Mouse (Mus musculus) c-Kit-negative CD71-positive TER-119-positive erythroid progenitor cells, embryonic 14.5 days (primary cell): ENCODE results near the gene Tcte1.

Experiments
- DNase-seq: peaks from one replicate; pipeline ENCODE4 v3.0.0-alpha.2; 2013; ENCODE audit warnings: low read depth, low spot score

Tcte1 gene

DNA sequence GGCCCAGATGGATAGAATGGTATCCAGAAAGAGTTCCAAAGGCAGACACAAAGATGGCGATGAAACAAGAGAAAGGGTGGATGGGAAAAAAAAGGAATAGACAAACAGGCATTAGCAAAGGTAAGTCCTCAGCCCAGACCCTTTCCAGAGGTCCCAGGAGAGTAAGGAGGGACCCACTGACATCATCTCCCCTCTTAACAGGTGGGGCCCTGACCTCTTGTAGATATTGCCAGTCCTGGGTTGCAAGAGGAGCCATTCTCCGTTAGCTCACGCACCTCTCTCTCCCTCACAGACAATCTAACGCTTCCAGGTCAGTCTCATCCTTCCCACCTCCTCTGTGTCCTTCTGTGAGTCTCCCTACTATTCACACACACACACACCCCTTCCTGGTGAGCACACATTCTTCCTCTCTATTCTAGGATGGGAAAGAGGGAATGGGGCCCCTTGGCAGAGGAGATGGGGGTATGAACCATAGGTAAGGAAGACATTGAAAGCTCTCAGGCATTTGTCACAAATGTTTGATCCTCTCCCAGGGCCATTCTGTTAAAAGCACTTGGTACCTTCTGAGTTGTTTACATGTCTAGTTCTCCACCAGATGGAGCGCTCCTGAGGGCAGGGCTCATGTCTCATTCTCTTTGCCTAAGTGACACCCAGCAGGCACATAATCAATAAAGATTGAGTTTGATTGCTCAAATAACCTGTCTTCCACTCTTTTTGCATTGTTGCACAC, 24.4 kb downstream of the Tcte1 start:
- DNase-seq = no peak

DNA sequence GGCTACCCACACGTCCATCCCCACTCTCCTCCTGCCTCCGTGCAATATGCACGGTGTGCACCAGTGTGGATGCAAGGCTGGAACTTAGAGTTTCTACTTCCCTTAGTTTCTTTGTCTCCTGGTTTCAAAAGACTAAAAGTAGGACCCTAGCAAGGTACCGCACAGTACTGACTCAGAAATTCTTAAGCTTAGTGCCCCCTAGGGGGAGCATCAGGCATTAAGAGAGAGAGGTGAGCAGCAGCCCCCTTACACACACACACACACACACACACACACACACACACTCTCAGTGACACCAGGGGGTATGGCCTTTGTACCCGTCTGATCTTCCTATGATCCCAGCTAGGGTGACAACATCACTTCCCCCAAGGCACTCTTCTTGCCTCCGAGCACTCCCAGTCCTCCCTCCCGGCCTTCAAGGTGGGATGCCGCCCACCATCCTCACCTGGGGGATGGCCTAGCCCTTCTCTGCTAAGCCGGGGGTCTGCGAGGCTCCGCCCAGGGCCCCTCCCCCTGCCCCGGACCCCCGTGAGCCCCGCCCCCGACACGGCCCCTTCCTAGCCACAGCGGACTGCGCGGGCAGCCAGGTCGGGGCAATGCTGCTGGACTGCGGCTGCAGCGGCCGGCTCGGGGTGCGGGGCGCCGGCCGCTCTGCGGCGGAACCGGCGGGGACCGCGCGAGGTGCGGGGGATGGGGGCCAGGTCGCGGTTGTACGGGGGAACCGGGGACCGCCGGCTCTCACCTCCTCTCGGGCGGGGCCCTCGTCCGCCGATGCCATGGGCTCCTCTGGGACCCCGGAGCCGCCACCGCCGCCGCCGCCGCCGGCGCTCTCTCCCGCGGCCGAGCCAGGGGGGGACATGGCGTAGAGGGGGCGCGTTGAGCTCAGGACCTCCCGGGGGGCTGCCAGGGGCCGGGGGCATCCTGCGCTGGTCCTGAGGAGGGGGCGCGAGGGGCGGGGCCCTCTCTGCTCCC, 25.6 kb downstream of the Tcte1 start:
- DNase-seq = no peak

DNA sequence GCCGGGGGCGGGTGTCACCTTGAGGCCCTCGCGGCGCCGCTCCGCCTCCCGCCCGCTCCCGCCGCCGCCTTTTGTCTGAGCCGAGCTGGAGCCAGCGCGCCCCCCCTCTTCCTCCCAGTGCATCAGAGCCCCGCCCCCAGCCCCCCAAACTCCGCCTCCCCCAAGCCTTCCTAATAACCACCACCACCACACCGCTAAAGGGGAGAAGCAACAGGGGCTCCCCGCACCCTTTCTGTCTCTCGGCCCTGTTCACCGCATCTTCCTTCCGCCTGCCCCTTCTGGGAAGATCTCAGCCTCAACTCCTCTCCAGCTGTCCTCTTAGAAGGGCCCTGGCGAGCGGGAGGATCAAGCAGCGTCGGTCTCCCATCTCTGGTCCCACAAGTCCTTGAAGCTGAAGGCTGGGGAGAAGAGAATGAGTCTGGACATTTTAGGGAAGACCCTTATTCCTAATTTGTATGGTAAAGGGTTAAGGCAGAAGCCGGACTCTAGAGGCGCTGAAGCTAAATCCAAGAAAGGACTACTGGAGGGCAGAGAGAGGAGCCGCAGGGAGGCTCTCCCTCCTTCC, 26.5 kb downstream of the Tcte1 start, which contains the start of gene Tmem151b:
Tmem151b (minus strand) TSS at position 61 of the 565 bp plus-strand sequence.
- no peak for DNase-seq

DNA sequence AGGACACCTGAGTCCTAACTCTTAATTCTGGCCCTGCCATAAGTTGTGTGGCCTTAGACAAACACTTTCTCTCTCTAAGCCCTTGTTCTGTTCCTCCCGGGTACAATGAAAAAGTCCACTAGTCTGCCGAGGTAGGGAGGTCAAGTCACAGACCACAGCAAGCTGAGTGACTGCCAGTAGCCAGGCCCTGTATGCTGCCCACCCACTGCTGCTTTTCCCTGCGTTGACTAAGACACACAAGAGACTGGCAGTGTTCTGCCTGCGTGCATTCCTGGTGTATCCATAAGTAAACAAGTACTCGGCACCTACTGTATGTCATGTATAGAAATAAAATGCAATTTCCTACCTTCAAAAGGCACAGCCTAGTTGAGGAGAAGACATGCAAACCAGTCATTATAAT, 27.0 kb downstream of the Tcte1 start:
- no peak for DNase-seq

DNA sequence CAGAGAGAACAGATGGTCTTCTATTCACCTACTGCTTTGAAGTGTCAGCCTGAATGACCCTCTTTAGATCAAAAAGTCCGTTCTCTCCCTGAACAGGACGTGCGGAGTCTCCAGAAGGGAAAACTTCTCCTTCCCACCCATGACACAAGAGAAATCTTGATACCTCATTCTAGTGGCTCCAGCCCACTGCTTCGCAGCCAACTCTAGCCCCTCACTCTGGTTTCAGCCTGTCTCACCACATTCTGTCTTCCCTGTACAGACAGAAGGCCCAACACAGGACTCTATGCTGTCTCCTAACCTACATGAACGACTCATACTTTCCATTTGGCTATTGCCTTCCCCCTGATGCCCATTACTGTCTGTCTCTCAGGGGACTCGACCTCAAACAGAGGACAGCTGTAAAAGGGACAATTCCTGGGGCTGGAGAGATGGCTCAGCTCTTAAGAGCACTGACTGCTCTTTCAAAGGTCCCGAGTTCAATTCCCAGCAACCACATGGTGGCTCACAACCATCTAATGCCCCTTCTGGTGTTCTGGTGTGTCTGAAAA, 28.1 kb downstream of the Tcte1 start:
- DNase-seq = no peak

DNA sequence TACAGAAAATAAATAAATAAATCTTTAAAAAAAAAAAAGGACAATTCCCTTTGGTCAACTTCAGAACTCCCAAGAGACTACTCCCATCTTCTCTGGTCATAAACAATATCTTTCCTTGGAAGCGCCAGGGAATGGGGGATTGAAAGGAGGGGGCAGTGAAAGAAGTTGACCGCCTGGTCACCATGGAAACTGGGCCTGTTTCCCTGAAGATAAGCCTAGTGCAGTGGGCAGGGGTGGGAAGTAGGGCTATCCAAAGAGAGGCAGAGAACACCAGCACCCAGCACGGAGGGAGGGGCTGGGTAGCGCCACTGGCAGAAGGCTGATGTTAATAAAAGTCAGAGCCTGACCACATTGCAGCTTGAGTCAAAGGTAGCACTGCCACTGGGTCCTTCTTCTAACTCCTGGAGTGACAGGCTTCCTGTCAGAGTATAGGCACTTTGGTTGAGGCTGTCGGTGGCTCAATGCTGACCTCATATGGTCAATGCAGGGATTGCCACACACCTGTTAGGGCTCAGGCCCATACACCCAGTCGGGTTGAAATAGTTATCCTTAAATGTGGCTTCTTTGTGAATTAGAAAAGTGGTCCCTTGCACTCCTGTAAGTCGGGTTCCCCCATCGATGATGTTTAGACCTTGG, 28.7 kb downstream of the Tcte1 start:
- DNase-seq = no peak

DNA sequence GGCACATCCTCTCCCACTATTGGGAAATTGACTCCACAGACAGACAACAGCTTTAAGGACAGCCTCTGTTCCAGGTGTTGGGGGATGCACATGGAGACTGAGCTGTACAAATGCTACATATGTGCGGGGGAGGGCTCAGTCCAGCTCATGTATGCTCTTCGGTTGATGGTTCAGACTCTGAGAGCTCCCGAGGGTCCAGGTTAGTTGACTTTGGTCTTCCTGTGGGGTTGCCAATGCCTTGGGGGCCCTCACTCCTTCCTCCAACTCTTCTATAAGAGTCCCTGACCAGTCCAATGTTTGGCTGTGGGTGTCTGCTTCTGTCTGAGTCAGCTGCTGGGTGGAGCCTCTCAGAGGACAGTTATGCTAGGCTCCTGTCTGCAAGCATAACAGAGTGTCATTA, 29.8 kb downstream of the Tcte1 start:
- DNase-seq = no peak

DNA sequence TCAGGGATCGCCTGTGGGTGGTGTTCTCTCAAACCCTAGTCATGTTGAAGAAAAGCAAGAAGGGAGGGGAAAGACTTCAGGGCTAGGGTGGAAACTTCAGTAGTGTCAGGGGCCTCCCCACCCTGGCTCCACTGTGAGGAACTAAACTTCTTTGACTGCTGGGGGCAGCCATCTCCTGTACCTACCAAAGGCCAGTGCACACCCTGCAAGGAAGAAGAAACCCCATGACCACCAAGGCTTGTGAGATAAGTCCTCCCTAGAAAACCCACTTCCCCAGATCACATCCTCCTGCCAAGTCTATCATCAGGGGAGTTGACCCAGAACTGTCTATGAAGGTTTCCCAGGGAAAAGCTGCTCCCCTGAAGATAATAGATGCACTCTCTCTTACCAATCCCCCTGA, 31.2 kb downstream of the Tcte1 start:
- no peak for DNase-seq

DNA sequence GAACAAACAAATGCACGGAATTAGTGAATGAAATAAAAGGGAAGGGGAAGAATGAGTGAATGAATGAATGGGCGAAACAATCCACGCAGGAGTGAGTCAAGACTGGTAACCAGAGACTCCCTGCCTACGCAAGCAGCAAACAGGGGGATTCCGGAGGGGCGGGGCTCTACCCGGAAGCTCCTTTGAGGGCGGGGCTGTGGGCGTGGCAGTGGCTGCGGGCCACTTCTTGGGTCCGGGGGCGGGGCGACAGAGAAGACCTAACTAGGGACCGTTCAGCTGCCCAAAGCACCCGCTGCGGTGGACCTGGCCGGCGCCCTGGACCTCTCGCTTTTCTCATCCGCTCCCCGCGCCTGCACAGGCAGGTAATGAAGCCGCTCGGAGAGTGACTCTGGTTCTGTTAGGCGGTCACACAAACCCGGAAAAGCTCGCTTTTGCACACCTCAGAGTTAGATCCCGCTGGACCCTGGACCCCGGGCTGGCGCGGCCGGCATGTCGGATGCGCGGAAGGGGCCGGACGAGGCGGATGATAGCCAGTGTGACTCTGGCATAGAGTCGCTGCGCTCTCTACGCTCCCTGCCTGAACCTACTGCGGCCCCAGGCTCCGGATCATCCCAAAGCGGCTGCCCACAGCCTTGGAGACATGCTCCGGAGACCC, 32.3 kb downstream of the Tcte1 start, which contains the start of gene Nfkbie:
Nfkbie (plus strand) TSS at position 252 of the 655 bp plus-strand sequence.
- peak; percentile 49 for DNase-seq

DNA sequence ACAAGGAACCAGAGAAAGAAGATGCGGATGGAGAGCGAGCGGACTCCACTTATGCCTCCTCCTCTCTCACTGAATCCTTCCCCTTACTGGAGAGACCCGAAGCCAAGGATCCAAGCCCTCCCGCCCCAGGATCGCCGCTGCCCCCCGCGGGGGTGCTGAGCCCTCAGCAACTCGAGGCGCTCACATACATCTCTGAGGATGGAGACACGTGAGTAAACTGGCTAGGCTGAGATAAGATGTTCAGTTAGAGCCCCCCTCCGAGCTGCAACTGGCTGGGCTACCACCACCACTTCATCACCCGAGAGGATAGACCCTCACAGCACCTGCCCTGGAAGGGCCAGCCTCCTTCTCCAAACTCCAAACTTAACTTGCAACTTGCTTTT, 32.9 kb downstream of the Tcte1 start:
- no peak for DNase-seq

DNA sequence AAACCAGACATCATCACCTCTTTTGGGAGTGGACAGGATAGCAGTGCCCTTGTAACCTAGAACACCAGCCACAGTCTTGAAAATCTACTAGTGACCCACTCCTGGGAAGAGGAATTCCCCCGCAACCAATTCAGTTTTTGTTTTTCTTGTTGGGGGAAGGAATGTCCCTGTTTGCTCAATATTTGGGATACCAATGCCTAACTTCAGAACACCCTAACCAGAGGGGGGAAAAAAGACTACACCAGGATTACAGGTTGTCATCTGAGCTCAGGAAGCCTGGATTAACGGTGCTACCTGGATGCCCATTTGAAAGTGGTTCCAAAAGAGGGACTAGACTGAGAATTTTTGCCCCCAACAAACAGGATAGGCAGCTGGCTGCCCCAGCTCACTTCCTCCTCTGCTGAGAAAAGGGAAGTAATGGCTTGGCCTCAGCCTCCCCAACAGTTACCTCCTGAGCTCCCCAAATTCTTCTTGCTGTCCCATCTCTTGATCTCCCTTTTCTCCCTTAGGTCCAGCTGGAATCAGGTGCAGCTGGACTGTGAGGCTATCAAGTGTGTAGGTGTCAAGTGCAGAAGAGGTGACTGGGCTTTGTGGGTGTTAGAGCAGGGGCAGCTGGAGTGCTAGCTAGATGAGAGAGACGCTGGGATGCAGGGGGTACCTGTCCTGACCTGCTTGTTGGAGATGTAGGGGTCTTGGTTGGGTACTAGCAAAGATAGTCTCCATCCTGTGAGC, 33.4 kb downstream of the Tcte1 start:
- no peak for DNase-seq

DNA sequence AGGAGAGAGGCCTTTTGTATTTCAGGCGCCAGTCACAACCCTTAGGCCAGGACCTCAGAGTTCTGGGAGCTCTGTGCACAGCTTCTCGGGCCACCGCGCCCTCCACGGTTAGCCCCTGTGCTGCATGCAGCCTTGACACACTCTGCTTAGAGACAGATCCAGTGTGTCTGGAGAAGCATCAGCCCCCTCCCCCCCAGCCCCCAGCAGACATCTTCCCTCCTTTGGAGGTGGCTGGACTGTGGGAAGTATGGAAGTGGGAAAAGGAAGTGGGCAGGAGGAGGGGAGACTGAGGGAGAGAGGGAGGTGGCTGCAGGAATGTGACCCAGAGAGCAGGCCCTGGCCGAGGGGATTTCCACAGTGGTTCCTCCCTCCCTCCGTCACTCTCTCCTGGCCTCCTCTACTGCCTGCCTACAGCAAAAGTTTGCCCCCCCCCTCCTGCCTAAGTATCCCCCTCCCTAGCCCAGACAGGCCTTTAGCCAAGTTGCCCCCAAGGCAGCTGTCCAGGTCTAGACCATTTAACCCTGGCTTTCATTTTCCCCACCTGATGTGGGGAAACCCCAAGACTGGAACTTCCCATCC, 34.1 kb downstream of the Tcte1 start:
- no peak for DNase-seq

DNA sequence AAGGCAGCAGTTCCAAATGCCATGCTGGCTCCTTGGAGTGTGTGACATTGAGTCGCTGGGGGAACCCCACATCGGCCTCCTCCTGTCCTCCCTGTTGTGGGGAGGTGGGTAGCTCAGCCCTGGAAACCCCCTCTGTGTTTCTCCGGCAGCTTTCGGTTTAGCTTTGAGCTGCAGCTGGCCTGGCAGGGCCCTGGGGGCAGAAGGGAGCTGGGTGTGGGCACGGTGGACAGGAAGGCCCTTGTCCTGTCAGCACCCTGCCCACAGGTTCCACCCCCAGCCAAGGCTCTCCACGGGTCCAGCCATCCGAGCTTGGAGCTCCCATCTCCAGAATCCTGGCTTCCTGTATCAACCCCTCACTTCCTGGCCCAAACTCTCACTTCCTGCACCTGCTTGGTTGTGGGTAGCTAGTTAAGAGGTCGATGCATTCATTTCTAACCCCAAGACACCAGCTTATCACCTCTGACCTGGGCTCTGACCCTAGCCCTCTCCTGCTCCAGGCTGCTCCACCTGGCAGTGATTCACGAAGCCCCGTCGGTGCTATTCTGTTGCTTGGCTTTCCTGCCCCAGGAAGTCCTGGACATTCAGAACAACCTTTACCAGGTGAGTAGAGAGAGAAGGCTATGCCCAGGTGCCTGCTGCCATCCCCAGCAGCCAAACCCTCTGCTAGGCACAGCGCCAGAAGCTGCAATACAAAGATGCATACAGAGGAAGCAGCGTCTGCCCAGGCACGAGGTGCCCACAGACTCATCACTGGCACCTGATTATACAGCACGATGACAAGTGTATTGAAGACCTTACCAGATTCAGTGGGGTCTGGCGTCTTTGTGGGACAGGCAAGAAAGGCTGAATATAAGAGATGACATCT, 35.0 kb downstream of the Tcte1 start:
- no peak for DNase-seq

DNA sequence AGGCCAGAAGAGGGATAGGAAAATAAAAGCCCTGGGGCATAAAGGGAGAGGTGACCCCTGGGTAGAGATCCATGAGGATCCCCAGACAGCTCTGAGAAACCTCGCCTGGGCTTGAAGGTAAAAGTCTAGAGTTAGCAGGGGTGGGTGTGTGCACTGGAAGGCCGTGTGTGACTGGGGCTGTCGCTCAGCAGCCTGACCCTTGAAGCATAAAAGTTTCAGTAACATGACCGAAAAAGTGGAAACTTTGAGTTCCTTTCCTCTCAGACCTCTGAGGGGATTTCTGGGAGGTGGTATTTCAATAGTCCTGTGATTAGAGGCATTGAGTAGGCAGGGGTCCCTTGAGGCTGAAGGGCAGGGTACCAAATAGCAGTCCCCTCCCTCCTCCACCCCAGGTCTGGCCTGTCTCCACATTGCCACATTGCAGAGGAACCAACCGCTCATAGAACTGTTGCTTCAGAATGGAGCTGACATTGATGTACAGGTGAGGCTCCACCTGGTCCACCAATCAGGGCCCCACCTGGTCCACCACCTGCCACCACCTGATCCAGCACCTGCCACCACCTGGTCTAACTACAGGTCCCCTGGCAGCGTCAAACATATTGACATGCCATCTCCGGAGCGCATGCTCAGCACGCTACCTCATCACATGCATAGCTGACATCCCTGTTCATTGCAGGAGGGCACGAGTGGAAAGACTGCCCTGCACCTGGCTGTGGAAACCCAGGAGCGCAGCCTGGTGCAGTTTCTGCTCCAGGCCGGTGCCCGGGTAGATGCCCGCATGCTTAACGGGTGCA, 36.7 kb downstream of the Tcte1 start:
- no peak for DNase-seq

DNA sequence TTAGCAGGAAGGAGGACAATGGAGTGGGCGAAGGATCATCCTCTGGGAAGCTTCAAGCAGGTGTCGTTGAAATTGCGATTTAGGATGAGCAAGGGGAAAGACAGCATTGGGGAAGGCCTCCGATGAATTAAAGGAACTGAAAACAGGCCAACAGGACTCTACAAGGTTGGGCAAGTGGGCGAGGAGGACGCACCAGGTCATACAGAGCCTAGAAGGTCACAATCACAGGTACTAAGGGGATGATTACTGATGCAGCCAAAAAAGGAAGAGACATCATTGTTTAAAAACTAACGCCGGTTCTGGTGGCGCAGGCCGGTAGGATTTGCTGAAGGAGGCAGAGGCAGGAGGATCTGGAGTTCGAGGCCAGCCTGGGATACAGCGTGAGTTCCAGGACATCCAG, 40.0 kb downstream of the Tcte1 start:
- no peak for DNase-seq

DNA sequence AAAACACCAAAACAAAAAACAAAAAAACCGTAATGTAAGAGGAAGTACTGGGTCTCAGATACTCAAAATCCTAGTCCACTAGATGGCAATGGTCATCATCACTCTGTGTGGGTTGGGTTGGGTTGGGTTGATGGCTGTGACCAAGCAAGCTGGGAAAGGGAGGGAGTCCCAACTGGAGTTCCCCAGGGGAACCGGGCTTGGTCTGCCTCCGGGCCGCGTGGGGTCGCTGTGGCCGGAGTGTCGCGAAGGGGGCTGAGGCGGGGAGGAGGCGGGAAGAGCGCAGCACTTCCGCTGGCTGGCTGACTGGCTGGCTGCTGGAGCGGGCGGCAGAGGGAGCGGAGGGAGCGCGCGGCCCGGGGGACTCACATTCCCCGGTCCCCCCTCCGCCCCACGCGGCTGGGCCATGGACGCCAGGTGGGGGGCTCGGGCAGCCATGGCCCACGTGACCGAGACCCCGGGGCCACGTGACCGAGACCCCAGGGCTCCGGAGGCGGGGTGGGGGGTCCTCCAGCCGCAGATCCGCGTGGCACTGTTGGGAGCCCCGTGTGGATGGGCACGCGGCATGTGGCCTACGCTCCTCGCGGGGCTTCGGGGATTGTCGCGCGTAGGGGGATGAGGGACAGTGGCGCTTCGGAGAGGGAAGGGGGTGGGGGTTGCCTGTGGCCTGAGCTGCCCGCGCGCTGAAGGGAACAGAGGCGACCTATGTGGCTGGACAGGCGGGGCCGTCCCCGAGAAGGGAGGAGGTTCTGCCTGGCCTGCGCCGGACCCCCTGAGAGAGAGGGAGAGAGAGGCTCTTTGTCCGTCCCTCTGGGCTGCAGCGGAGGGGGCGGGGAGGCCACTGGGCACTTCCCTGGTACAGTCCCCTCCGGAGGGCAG, 40.7 kb downstream of the Tcte1 start, which contains the start of gene Slc35b2:
Slc35b2 (plus strand) TSS at position 220 of the 876 bp plus-strand sequence.
- DNase-seq = no peak

DNA sequence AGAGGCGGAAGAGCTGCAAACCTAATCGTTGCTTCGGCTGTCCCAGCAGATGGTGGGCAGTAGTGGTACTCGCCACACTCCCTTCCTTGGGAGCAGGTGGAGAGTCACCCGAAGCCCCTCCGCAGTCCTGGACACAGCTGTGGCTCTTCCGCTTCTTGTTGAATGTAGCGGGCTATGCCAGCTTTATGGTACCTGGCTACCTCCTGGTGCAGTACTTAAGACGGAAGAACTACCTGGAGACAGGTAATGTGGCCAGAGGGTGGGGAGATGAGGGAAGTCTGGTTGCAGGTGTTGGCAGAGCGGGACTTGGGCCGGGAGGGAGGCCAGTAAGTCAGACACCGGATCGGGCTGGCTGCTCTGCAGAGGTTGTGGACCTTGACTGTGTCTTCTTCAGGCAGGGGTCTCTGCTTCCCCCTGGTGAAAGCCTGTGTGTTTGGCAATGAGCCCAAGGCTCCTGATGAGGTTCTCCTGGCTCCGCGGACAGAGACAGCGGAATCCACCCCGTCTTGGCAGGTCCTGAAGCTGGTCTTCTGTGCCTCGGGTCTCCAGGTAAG, 41.4 kb downstream of the Tcte1 start:
- DNase-seq = no peak
